Mouse (Mus musculus): ENCODE measurements at regions not wholly inside any gene's neighbourhood (a gene's known extent, or its start where the extent isn't known, plus 50 kb on each side); places are given as distances from the start of the nearest gene placed in this dataset.

- Histone ChIP-seq H3K9me3 (replicated peaks; ENCODE audit: control insufficient read depth, low read length) (no peaks in the 10 kb centered on the region), H3K36me3 (ENCODE audit: control insufficient read depth, insufficient read depth, low read length) (no peaks in the 10 kb centered on the region), H3K4me3 (ENCODE audit: low read depth, low read length) (no peak overlapping the region), H3K27me3 (ENCODE audit: control insufficient read depth, insufficient read depth, low read length) (no peaks in the 10 kb centered on the region), H3K4me1 (ENCODE audit: control insufficient read depth, insufficient read depth, low read length) (no peaks in the 10 kb centered on the region), H3K4me2 (no peak overlapping the region), H3K9ac (ENCODE audit: low read depth, low read length) (no peak overlapping the region), H3K27ac (ENCODE audit: low read depth, low read length) (no peak overlapping the region)
- 78% methylated on average over 5 of the region's 5 CpGs for WGBS (ENCODE audit: insufficient replicate concordance)
- ATAC-seq (replicated peaks; ENCODE audit: insufficient number of reproducible peaks, low FRiP score, low TSS enrichment), result no peak
Observed at GRCm38 (mm10) chr12:107291377-107291776, 197.1 kb upstream of the 3110018I06Rik start.

- Histone ChIP-seq H3K27ac (ENCODE audit: low read depth, low read length) (no peak overlapping the region), H3K4me2 (no peak overlapping the region), H3K9ac (ENCODE audit: low read depth, low read length) (no peak overlapping the region), H3K9me3 (replicated peaks; ENCODE audit: control insufficient read depth, low read length) (no peaks in the 10 kb centered on the region), H3K4me1 (ENCODE audit: control insufficient read depth, insufficient read depth, low read length) (peaks cover 7% of the 10 kb centered on the region), H3K4me3 (ENCODE audit: low read depth, low read length) (no peak overlapping the region), H3K36me3 (ENCODE audit: control insufficient read depth, insufficient read depth, low read length) (no peaks in the 10 kb centered on the region), H3K27me3 (ENCODE audit: control insufficient read depth, insufficient read depth, low read length) (no peaks in the 10 kb centered on the region)
- ATAC-seq (replicated peaks; ENCODE audit: insufficient number of reproducible peaks, low FRiP score, low TSS enrichment), result no peak
- 23% methylated on average over 15 of the region's 15 CpGs for WGBS (ENCODE audit: insufficient replicate concordance)
Observed at GRCm38 (mm10) chr12:107307094-107307740, 181.2 kb upstream of the 3110018I06Rik start.

- no peak overlapping the region for H3K27ac ChIP-seq (ENCODE audit: low read depth, low read length)
- no peak overlapping the region for H3K9ac ChIP-seq (ENCODE audit: low read depth, low read length)
- H3K9me3 ChIP-seq (replicated peaks; ENCODE audit: control insufficient read depth, low read length), result no peaks in the 10 kb centered on the region
- no peak overlapping the region for H3K4me3 ChIP-seq (ENCODE audit: low read depth, low read length)
- no peaks in the 10 kb centered on the region for H3K4me1 ChIP-seq (ENCODE audit: control insufficient read depth, insufficient read depth, low read length)
- H3K27me3 ChIP-seq (ENCODE audit: control insufficient read depth, insufficient read depth, low read length), result no peaks in the 10 kb centered on the region
- H3K36me3 ChIP-seq (ENCODE audit: control insufficient read depth, insufficient read depth, low read length), result no peaks in the 10 kb centered on the region
- WGBS (ENCODE audit: insufficient replicate concordance), result 94% methylated on average over 4 of the region's 4 CpGs
- H3K4me2 ChIP-seq, result no peak overlapping the region
- ATAC-seq (replicated peaks; ENCODE audit: insufficient number of reproducible peaks, low FRiP score, low TSS enrichment), result no peak
Observed at GRCm38 (mm10) chr12:107315446-107315845, 173.0 kb upstream of the 3110018I06Rik start.

GRCm38 (mm10) chr12:107322861-107323260, 165.6 kb upstream of the 3110018I06Rik start:
- Histone ChIP-seq H3K27ac (ENCODE audit: low read depth, low read length) (no peak overlapping the region), H3K9me3 (replicated peaks; ENCODE audit: control insufficient read depth, low read length) (no peaks in the 10 kb centered on the region), H3K4me3 (ENCODE audit: low read depth, low read length) (no peak overlapping the region), H3K36me3 (ENCODE audit: control insufficient read depth, insufficient read depth, low read length) (no peaks in the 10 kb centered on the region), H3K27me3 (ENCODE audit: control insufficient read depth, insufficient read depth, low read length) (no peaks in the 10 kb centered on the region), H3K9ac (ENCODE audit: low read depth, low read length) (no peak overlapping the region), H3K4me2 (no peak overlapping the region), H3K4me1 (ENCODE audit: control insufficient read depth, insufficient read depth, low read length) (no peaks in the 10 kb centered on the region)
- no peak for ATAC-seq (replicated peaks; ENCODE audit: insufficient number of reproducible peaks, low FRiP score, low TSS enrichment)
- 73% methylated on average over 7 of the region's 7 CpGs for WGBS (ENCODE audit: insufficient replicate concordance)

GRCm38 (mm10) chr12:107326101-107326500, 162.3 kb upstream of the 3110018I06Rik start:
- WGBS (ENCODE audit: insufficient replicate concordance), result 90% methylated on average over 10 of the region's 10 CpGs
- 0 out of 2 replicates have a peak, but pooled peaks cover 2% of the 10 kb centered on the region for H3K27me3 ChIP-seq (ENCODE audit: control insufficient read depth, insufficient read depth, low read length)
- no peak overlapping the region for H3K4me3 ChIP-seq (ENCODE audit: low read depth, low read length)
- no peaks in the 10 kb centered on the region for H3K36me3 ChIP-seq (ENCODE audit: control insufficient read depth, insufficient read depth, low read length)
- H3K9me3 ChIP-seq (replicated peaks; ENCODE audit: control insufficient read depth, low read length), result no peaks in the 10 kb centered on the region
- no peak for ATAC-seq (replicated peaks; ENCODE audit: insufficient number of reproducible peaks, low FRiP score, low TSS enrichment)
- H3K27ac ChIP-seq (ENCODE audit: low read depth, low read length), result no peak overlapping the region
- H3K4me1 ChIP-seq (ENCODE audit: control insufficient read depth, insufficient read depth, low read length), result no peaks in the 10 kb centered on the region
- H3K4me2 ChIP-seq, result no peak overlapping the region
- no peak overlapping the region for H3K9ac ChIP-seq (ENCODE audit: low read depth, low read length)

- ATAC-seq (replicated peaks; ENCODE audit: insufficient number of reproducible peaks, low FRiP score, low TSS enrichment), result no peak
- no peaks in the 10 kb centered on the region for H3K36me3 ChIP-seq (ENCODE audit: control insufficient read depth, insufficient read depth, low read length)
- no peak overlapping the region for H3K27ac ChIP-seq (ENCODE audit: low read depth, low read length)
- H3K4me2 ChIP-seq, result no peak overlapping the region
- WGBS (ENCODE audit: insufficient replicate concordance), result 73% methylated on average over 9 of the region's 9 CpGs
- H3K9me3 ChIP-seq (replicated peaks; ENCODE audit: control insufficient read depth, low read length), result no peaks in the 10 kb centered on the region
- H3K4me1 ChIP-seq (ENCODE audit: control insufficient read depth, insufficient read depth, low read length), result no peaks in the 10 kb centered on the region
- 0 out of 2 replicates have a peak, but pooled peaks cover 2% of the 10 kb centered on the region for H3K27me3 ChIP-seq (ENCODE audit: control insufficient read depth, insufficient read depth, low read length)
- H3K9ac ChIP-seq (ENCODE audit: low read depth, low read length), result no peak overlapping the region
- no peak overlapping the region for H3K4me3 ChIP-seq (ENCODE audit: low read depth, low read length)
Observed at GRCm38 (mm10) chr12:107327107-107327770, 161.2 kb upstream of the 3110018I06Rik start.

- H3K27ac ChIP-seq (ENCODE audit: low read depth, low read length), result no peak overlapping the region
- no peak for ATAC-seq (replicated peaks; ENCODE audit: insufficient number of reproducible peaks, low FRiP score, low TSS enrichment)
- no peaks in the 10 kb centered on the region for H3K4me1 ChIP-seq (ENCODE audit: control insufficient read depth, insufficient read depth, low read length)
- 26% methylated on average over 9 of the region's 9 CpGs for WGBS (ENCODE audit: insufficient replicate concordance)
- H3K9ac ChIP-seq (ENCODE audit: low read depth, low read length), result no peak overlapping the region
- no peaks in the 10 kb centered on the region for H3K9me3 ChIP-seq (replicated peaks; ENCODE audit: control insufficient read depth, low read length)
- H3K4me3 ChIP-seq (ENCODE audit: low read depth, low read length), result no peak overlapping the region
- H3K4me2 ChIP-seq, result no peak overlapping the region
- 0 out of 2 replicates have a peak, but pooled peaks cover 2% of the 10 kb centered on the region for H3K27me3 ChIP-seq (ENCODE audit: control insufficient read depth, insufficient read depth, low read length)
- H3K36me3 ChIP-seq (ENCODE audit: control insufficient read depth, insufficient read depth, low read length), result no peaks in the 10 kb centered on the region
Observed at GRCm38 (mm10) chr12:107328986-107329385, 159.4 kb upstream of the 3110018I06Rik start.

GRCm38 (mm10) chr12:107334366-107334765, 154.1 kb upstream of the 3110018I06Rik start:
- no peaks in the 10 kb centered on the region for H3K4me1 ChIP-seq (ENCODE audit: control insufficient read depth, insufficient read depth, low read length)
- no peak for ATAC-seq (replicated peaks; ENCODE audit: insufficient number of reproducible peaks, low FRiP score, low TSS enrichment)

GRCm38 (mm10) chr12:107335106-107335505, 153.3 kb upstream of the 3110018I06Rik start:
- no peak overlapping the region for H3K4me2 ChIP-seq
- 0 out of 2 replicates have a peak, but pooled peaks cover 2% of the 10 kb centered on the region for H3K27me3 ChIP-seq (ENCODE audit: control insufficient read depth, insufficient read depth, low read length)
- 71% methylated on average over 12 of the region's 12 CpGs for WGBS (ENCODE audit: insufficient replicate concordance)
- H3K4me3 ChIP-seq (ENCODE audit: low read depth, low read length), result no peak overlapping the region
- H3K4me1 ChIP-seq (ENCODE audit: control insufficient read depth, insufficient read depth, low read length), result no peaks in the 10 kb centered on the region
- no peaks in the 10 kb centered on the region for H3K36me3 ChIP-seq (ENCODE audit: control insufficient read depth, insufficient read depth, low read length)
- no peak overlapping the region for H3K9ac ChIP-seq (ENCODE audit: low read depth, low read length)
- no peaks in the 10 kb centered on the region for H3K9me3 ChIP-seq (replicated peaks; ENCODE audit: control insufficient read depth, low read length)
- no peak overlapping the region for H3K27ac ChIP-seq (ENCODE audit: low read depth, low read length)
- ATAC-seq (replicated peaks; ENCODE audit: insufficient number of reproducible peaks, low FRiP score, low TSS enrichment), result no peak

More at GRCm38 (mm10) chr12:107334366-107334765, 154.1 kb upstream of the 3110018I06Rik start:
- H3K4me3 ChIP-seq (ENCODE audit: low read depth, low read length), result no peak overlapping the region
- no peak overlapping the region for H3K9ac ChIP-seq (ENCODE audit: low read depth, low read length)
- H3K36me3 ChIP-seq (ENCODE audit: control insufficient read depth, insufficient read depth, low read length), result no peaks in the 10 kb centered on the region
- no peak overlapping the region for H3K27ac ChIP-seq (ENCODE audit: low read depth, low read length)
- no peaks in the 10 kb centered on the region for H3K9me3 ChIP-seq (replicated peaks; ENCODE audit: control insufficient read depth, low read length)
- 61% methylated on average over 8 of the region's 8 CpGs for WGBS (ENCODE audit: insufficient replicate concordance)
- no peak overlapping the region for H3K4me2 ChIP-seq
- H3K27me3 ChIP-seq (ENCODE audit: control insufficient read depth, insufficient read depth, low read length), result 0 out of 2 replicates have a peak, but pooled peaks cover 2% of the 10 kb centered on the region
